Mouse (Mus musculus): ENCODE results near the gene Pikfyve.
"Not testable (repeated sequence)": the region's sequence is repeated elsewhere in the genome, so short reads cannot be mapped to it uniquely, and the experiment has no call there.

Pikfyve gene

DNA sequence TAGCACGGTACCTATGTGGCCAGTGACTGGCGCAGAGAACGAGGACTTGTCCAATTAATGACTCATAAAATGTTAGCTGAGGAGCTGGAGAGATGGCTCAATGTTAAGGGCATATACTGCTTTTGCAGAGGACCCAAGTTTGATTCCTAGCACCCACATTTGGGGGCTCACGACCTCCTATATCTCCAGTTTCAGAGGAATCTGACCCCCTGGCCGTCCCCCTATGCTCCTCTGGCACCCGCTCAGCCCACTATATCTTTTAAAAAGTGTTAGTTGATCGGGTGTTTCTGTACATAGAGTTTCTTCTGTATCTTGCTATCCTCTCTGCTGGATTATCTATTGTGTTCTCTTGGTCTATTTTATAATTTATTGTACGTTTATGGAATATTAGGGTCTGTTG lies 1.5 kb upstream of the Pikfyve start:
- no peak for DNase-seq (ENCODE audit: low spot score)

DNA sequence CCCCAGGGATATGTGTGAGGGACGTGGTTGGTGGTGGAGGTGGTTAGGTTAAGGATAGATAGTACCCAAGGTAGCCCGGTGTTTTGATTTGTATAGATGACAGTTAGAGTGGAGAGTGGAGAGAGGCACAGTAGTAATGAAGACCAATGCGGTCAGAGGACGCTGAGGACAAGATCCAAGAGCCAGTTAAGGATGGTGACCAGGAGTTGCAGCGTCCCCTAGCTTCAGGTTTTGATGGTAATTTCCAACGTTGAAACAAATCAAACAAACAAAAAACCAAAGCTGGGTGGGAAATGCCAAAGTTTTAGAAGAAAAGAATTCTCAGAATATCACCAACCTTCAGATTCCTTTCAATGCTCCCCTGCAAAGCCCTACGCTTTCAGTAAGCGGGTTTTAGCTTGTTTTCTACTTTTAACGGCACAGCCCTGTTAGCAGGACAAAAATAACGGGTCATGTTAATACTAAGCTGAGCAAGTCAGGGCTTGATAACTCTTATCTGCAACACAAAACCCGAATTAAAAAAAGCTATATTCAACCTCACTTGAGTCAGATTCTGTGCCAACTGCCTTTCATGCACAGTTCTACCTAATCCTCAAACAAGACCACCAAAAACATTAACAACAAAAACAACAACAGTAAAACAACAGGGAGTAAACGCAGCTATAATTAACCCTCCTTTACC lies 818 bp upstream of the Pikfyve start:
- no peak for DNase-seq (ENCODE audit: low spot score)

- no peak for DNase-seq (ENCODE audit: low spot score)
Measured at GRCm38 (mm10) chr1:65187074-65187430, 569 bp downstream of the Pikfyve start.

- DNase-seq (ENCODE audit: low spot score) = no peak
Measured at GRCm38 (mm10) chr1:65190172-65190571, 3.7 kb downstream of the Pikfyve start.

DNA sequence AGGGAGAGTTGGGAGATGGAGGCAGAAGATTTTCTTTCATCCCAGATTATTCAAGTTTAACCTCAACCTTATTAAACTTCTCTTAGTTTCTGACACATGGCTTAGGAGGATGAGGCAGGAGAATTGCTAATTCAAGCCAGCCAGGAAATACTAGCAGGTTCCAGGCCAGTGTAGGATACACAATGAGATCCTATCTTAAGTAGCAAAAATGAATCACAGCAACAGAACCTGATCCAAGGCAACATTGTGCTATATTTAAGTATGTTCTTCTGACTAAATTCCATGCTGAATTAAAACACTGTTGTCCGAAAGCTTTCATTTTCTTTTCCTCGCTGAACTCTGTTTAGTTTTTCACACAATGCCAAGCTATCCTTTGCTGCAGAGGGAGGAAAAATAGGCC lies 6.7 kb downstream of the Pikfyve start:
- DNase-seq (ENCODE audit: low spot score) = no peak

DNA sequence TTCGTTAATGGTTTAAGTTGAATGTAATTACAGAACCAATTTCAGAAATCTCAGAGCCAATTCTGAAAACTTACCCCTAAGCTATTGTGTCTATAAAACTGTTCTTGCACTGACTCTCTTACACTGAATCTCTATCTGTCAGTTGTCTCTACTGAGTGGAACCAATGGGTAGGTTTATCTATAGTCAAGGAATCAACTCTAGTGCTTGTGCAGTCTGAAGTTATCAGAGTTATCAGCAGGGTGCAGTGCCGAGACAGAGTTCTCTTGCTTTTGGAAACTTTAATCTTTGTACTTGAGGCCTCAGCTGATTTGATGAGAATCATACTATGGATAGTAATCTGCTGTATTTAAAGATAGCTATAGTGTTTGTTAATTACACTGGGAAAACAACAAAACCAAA lies 11.9 kb downstream of the Pikfyve start:
- no peak for DNase-seq (ENCODE audit: low spot score)

- DNase-seq (ENCODE audit: low spot score) = no peak
Measured at GRCm38 (mm10) chr1:65198861-65199260, 12.4 kb downstream of the Pikfyve start.

GRCm38 (mm10) chr1:65204299-65204698 lies 17.8 kb downstream of the Pikfyve start:
- DNase-seq (ENCODE audit: low spot score) = no peak

GRCm38 (mm10) chr1:65213214-65213613 lies 26.7 kb downstream of the Pikfyve start:
- no peak for DNase-seq (ENCODE audit: low spot score)

GRCm38 (mm10) chr1:65217567-65217966 lies 31.1 kb downstream of the Pikfyve start:
- DNase-seq (ENCODE audit: low spot score) = no peak

GRCm38 (mm10) chr1:65217972-65218371 lies 31.5 kb downstream of the Pikfyve start:
- DNase-seq (ENCODE audit: low spot score) = no peak

GRCm38 (mm10) chr1:65223654-65224053 lies 37.2 kb downstream of the Pikfyve start:
- no peak for DNase-seq (ENCODE audit: low spot score)

DNA sequence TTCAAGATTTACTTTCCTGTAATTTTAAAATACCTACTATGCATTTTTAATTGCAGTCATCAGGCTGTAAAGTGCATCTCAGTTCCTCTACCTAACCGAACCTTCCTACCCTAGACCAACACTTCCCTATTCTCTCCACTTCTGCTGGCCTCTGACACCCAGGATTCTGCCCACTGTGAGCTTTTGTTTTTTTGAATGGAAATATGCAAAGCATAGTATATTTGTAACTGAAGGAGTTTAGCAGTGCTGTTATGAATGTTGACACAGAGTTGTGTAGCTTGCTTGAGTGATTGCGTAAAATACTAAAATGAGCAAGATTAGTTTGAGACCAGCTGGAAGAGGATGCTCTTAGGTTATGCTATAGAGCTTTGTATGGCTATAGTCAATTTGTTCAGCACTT lies 41.2 kb downstream of the Pikfyve start:
- no peak for DNase-seq (ENCODE audit: low spot score)

- not testable (repeated sequence) for DNase-seq (ENCODE audit: low spot score)
Measured at GRCm38 (mm10) chr1:65229768-65230167, 43.3 kb downstream of the Pikfyve start.

DNA sequence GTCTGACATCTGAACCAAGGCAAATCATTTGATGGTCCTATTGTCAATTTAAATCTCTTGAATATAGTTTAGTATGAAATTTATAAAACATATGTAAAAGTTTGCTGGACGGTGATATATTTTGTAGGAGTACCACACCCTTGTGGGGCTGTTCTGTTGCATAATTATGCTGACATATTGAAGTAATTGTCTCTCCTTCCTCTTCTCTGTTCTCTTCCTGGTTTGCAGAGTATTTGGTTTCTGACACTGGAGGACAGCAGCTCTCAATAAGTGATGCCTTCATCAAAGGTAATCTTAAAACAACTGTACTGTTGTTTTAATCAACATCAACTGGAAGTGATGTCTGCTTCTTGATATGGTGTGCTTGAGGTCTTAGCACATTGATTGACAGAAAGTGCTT lies 44.1 kb downstream of the Pikfyve start:
- no peak for DNase-seq (ENCODE audit: low spot score)

- DNase-seq (ENCODE audit: low spot score) = no peak
Measured at GRCm38 (mm10) chr1:65237712-65238111, 51.2 kb downstream of the Pikfyve start.

DNA sequence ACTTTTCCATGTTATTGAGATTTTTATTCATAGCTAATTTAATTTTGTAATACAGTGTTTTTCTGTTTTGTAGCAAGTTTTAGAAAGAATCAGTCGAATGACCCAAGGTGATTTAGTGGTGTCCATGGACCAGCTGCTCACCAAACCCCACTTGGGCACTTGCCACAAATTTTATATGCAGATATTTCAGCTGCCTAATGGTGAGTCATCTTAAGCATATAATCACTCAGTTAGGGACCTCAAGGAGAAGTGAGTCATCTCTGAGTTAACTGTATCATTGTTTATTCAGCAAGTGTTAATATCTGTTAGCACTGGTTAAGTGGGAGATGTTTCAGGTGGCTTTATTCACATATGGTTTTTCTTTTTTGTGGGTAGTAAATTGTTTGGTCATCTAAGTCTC lies 59.2 kb downstream of the Pikfyve start:
- no peak for DNase-seq (ENCODE audit: low spot score)

DNA sequence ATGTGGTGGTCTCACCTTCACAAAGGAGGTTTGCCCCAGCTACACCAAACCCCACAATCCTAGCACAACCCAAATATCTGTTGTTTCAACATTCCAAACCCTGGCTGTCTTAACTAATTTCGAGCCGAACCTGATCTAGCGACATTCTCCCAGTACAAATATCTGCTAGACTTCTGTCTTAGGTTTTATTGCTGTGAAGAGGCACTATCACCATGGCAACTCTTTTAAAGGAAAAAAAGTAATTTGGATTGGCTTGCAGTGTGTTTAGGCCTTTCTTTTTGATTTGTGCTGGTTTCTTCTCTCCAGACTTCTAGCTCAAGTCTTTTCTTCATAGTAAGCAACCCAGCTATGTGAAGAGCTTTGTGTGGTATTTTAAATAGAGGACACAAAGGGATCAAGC lies 94.0 kb downstream of the Pikfyve start:
- DNase-seq (ENCODE audit: low spot score) = no peak

DNA sequence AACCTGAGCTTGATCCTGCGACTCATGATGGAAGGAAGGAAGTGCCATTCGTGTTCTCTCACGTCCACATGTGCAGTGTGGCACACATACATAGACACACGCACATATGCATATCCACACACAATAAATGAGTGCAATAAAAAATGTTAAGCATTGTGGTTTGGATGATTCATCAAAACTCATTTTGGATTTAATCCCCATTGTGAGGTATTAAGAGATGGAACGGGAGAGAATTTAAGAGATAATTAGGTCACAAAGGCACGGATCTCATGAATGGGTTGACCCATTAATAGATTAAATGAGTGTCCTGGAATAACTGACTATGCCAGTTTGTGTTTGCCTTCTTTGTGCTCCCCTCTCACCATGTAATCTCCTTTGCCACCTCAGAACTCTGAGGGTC lies 95.3 kb downstream of the Pikfyve start, which contains the start of gene Pth2r:
Gene Pth2r, plus strand, starts transcription at position 301 of the 400 bp plus-strand sequence.
- no peak for DNase-seq (ENCODE audit: low spot score)

- DNase-seq (ENCODE audit: low spot score) = no peak
Measured at GRCm38 (mm10) chr1:65282766-65283165, 96.3 kb downstream of the Pikfyve start.

- DNase-seq (ENCODE audit: low spot score) = no peak
Measured at GRCm38 (mm10) chr1:65308476-65308875, 122.0 kb downstream of the Pikfyve start.

DNA sequence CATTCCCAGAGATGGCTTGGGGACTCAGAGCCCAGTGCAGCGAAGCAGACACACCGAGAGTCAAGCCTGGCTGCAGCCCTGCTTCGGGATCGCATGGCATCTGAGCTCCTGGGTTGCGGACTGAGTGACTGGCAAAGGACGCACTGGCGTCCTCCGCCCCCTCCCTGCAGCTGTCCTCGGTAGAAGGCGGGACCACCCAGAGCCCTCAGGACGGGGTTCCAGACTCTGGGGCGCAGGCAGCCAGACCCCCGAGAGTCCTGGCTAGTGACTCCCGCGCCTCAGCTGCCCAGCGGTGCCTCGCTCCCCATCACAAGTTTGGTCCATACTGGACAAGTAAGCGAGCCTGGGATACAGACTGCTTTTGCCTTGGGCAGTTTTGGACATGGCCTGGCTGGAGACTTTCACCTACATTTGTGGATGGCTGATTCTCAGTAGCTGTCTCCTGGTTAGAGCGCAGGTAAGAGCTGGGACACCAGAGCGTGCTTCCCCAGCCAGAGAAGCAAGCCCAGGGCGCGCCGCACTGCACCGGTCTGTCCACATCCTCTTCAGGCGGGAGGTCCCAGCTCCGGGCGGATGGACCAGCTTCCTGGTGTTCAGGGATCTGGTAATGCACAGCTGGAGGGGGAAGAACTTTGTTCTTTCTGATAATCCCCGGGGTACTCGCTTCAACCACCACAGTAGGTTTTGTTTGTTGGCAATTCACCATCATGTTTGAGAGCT lies 124.9 kb downstream of the Pikfyve start:
- no peak for DNase-seq (ENCODE audit: low spot score)

DNA sequence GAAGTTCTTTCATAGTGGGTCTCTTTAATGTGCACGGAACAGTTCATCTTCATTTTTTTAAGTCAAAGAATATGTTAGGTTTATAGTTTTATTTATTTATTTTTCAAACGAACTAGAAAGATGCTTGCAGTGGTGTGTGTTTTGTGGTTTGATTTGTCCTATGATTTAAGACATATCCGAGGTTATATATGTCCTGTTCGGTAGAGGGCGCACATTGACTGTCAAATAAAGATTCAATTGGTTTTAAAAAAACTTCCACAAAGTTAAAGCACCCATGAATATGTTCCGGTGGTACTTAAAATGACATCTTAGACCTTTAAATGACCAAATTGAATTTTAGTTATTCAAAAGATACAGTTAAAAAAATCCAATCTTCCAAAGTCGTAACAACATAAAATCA lies 125.6 kb downstream of the Pikfyve start:
- no peak for DNase-seq (ENCODE audit: low spot score)

DNA sequence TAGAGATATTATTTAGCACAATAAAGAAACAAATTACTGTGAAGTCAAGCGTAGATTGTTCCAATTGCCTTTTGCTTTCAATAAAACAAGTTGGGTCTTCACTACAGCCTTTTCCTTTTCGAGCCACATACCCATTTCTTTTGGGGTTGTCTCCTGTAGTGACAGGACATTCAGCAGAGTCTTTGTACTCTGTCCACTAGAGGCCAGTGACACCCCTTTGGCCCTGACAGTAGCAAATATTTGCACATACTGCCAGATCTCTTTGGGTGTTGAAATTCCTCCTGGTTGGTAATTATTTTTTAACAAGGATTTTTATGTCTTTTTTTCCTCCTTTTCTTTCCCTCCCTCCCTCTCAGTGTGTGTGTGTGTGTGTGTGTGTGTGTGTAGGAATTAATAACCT lies 126.4 kb downstream of the Pikfyve start:
- no peak for DNase-seq (ENCODE audit: low spot score)

Data from urinary bladder, postnatal 10 days (tissue).